In genomic region chr11:75189713-75190370, GRCm38 (mm10) we compare ENCODE assay signal across 7 mouse cellular contexts. TPM values are rescaled to one million over a fixed set of nuclear protein-coding genes. Genes with fewer than 3 reads are reported as not detected.
DNase-seq lines count a peak whose midpoint lies in the region; ATAC-seq and TF ChIP-seq lines count a peak whose summit lies in the region.

No protein-coding gene starts in this region.

- TF ChIP-seq POLR2A in lung, adult 2 months (IDR thresholded peaks at IDR 0.05; ENCODE audit: borderline replicate concordance, extremely low read depth, low read depth, low read length), result no peak

- no peaks in the 10 kb centered on the region for H3K9me3 ChIP-seq in embryonic facial prominence, embryonic 11.5 days (replicated peaks; ENCODE audit: control insufficient read depth, low read length)
- H3K9me3 ChIP-seq in hindbrain, embryonic 15.5 days, result no peaks in the 10 kb centered on the region
- no peaks in the 10 kb centered on the region for H3K9me3 ChIP-seq in midbrain, embryonic 15.5 days

- peak overlapping the region; percentile 87 for H3K4me2 ChIP-seq in embryonic facial prominence, embryonic 11.5 days (ENCODE audit: low read depth, low read length)
- peak overlapping the region; percentile 92 for H3K4me2 ChIP-seq in hindbrain, embryonic 15.5 days
- H3K4me2 ChIP-seq in midbrain, embryonic 15.5 days, result peak overlapping the region; percentile 85

- TF ChIP-seq CTCF in lung, adult 2 months (IDR thresholded peaks at IDR 0.05; ENCODE audit: insufficient read depth, low read length), result no peak

- H3K4me1 ChIP-seq in lung, adult 2 months (ENCODE audit: control insufficient read depth, insufficient read depth, low read length), result peaks cover 4% of the 10 kb centered on the region; the same call in 1 of the 2 replicates
- peaks cover 12% of the 10 kb centered on the region for H3K4me1 ChIP-seq in embryonic facial prominence, embryonic 11.5 days (ENCODE audit: control insufficient read depth, insufficient read depth, low read length)
- peaks cover 39% of the 10 kb centered on the region for H3K4me1 ChIP-seq in hindbrain, embryonic 15.5 days (replicated peaks)
- peaks cover 51% of the 10 kb centered on the region for H3K4me1 ChIP-seq in midbrain, embryonic 15.5 days

- peak; percentile 7; the same call in 1 of the 2 replicates for ATAC-seq in embryonic facial prominence, embryonic 11.5 days (replicated peaks; ENCODE audit: insufficient number of reproducible peaks, low FRiP score, low TSS enrichment, low read depth)
- ATAC-seq in hindbrain, embryonic 15.5 days (ENCODE audit: low FRiP score, low read depth), result peak; percentile 20
- ATAC-seq in midbrain, embryonic 15.5 days (replicated peaks), result peak; percentile 13

- H3K27me3 ChIP-seq in embryonic facial prominence, embryonic 11.5 days (ENCODE audit: control insufficient read depth, insufficient read depth, low read length), result peaks cover 20% of the 10 kb centered on the region
- peaks cover 17% of the 10 kb centered on the region for H3K27me3 ChIP-seq in hindbrain, embryonic 15.5 days
- H3K27me3 ChIP-seq in midbrain, embryonic 15.5 days (replicated peaks), result 0 out of 2 replicates have a peak, but pooled peaks cover 8% of the 10 kb centered on the region

- peak overlapping the region; percentile 71 for H3K9ac ChIP-seq in embryonic facial prominence, embryonic 11.5 days (replicated peaks; ENCODE audit: low read length)
- H3K9ac ChIP-seq in hindbrain, embryonic 15.5 days, result peak overlapping the region; percentile 55
- H3K9ac ChIP-seq in midbrain, embryonic 15.5 days, result peak overlapping the region; percentile 57

- H3K27ac ChIP-seq in embryonic facial prominence, embryonic 11.5 days (replicated peaks; ENCODE audit: low read depth, low read length), result no peak overlapping the region
- no peak overlapping the region for H3K27ac ChIP-seq in hindbrain, embryonic 15.5 days (replicated peaks)
- H3K27ac ChIP-seq in midbrain, embryonic 15.5 days, result no peak overlapping the region

- peak overlapping the region; percentile 82 for H3K4me3 ChIP-seq in lung, adult 2 months (replicated peaks; ENCODE audit: extremely low read depth, low read depth, low read length)
- H3K4me3 ChIP-seq in embryonic facial prominence, embryonic 11.5 days (ENCODE audit: low read depth, low read length), result peak overlapping the region; percentile 84
- peak overlapping the region; percentile 85 for H3K4me3 ChIP-seq in hindbrain, embryonic 15.5 days
- H3K4me3 ChIP-seq in midbrain, embryonic 15.5 days, result peak overlapping the region; percentile 72

- intact Hi-C loops in left cerebral cortex, postnatal 10 days (cut with DNase I), result loop anchor here (10.0 kb wide), 1 partner anchor 265 kb away; the partner anchor contains the start of gene Wdr81

- no peak for DNase-seq in lung, adult 2 months
- DNase-seq in lung, adult 18-20 months, result no peak
- DNase-seq in embryonic facial prominence, embryonic 11.5 days (ENCODE audit: low spot score), result no peak
- no peak for DNase-seq in urinary bladder, postnatal 25 days (ENCODE audit: low spot score)
- no peak for DNase-seq in left cerebral cortex, postnatal 10 days (ENCODE audit: extremely low spot score in 1 of 2, low spot score in 2 of 2)

- no peaks in the 10 kb centered on the region for H3K36me3 ChIP-seq in embryonic facial prominence, embryonic 11.5 days (replicated peaks; ENCODE audit: control insufficient read depth, insufficient read depth, low read depth, low read length)
- no peaks in the 10 kb centered on the region for H3K36me3 ChIP-seq in hindbrain, embryonic 15.5 days
- no peaks in the 10 kb centered on the region for H3K36me3 ChIP-seq in midbrain, embryonic 15.5 days (replicated peaks)

- WGBS in lung, adult 2 months, result 2% methylated on average over 22 of the region's 22 CpGs
- WGBS in embryonic facial prominence, embryonic 11.5 days, result under 1% methylated on average over 22 of the region's 22 CpGs
- under 1% methylated on average over 22 of the region's 22 CpGs for WGBS in hindbrain, embryonic 15.5 days
- WGBS in midbrain, embryonic 15.5 days, result under 1% methylated on average over 22 of the region's 22 CpGs

RNA-seq across cellular contexts. Expression of gene Dph1, which starts 1.2 kb away (rescaled TPM):
- polyA plus RNA-seq in lung, adult 2 months (2012; rRNA removed), result 21.0 and 25.7 TPM in 2 replicates
- 20.0 and 23.2 TPM in 2 replicates for polyA plus RNA-seq in embryonic facial prominence, embryonic 11.5 days (2014; fragmentation: Nextera tagmentation; extraction: Ambion mirVana)
- polyA plus RNA-seq in hindbrain, embryonic 15.5 days (2015; fragmentation: Nextera tagmentation; extraction: Ambion mirVana), result 14.0 and 15.9 TPM in 2 replicates
- 13.1 and 14.0 TPM in 2 replicates for polyA plus RNA-seq in midbrain, embryonic 15.5 days (2015; fragmentation: Nextera tagmentation; extraction: Ambion mirVana)
- 10 to 100 TPM; 14.1 to 15.9 TPM for total RNA-seq in left cerebral cortex, postnatal 10 days (2021)

RNA-seq across cellular contexts. Expression of gene Rtn4rl1, which starts 3.7 kb away (rescaled TPM):
- 11.6 and 12.5 TPM in 2 replicates for polyA plus RNA-seq in lung, adult 2 months (2012; rRNA removed)
- 2.0 and 2.6 TPM in 2 replicates for polyA plus RNA-seq in embryonic facial prominence, embryonic 11.5 days (2014; fragmentation: Nextera tagmentation; extraction: Ambion mirVana)
- 11.7 and 12.6 TPM in 2 replicates for polyA plus RNA-seq in hindbrain, embryonic 15.5 days (2015; fragmentation: Nextera tagmentation; extraction: Ambion mirVana)
- polyA plus RNA-seq in midbrain, embryonic 15.5 days (2015; fragmentation: Nextera tagmentation; extraction: Ambion mirVana), result 15.7 and 18.3 TPM in 2 replicates
- 10 to 100 TPM; 44.8 to 46.9 TPM for total RNA-seq in left cerebral cortex, postnatal 10 days (2021)

RNA-seq across cellular contexts. Expression of gene Ovca2, which starts 11.2 kb away (rescaled TPM):
- polyA plus RNA-seq in lung, adult 2 months (2012; rRNA removed), result 15.3 and 21.1 TPM in 2 replicates
- 37.3 and 37.5 TPM in 2 replicates for polyA plus RNA-seq in embryonic facial prominence, embryonic 11.5 days (2014; fragmentation: Nextera tagmentation; extraction: Ambion mirVana)
- polyA plus RNA-seq in hindbrain, embryonic 15.5 days (2015; fragmentation: Nextera tagmentation; extraction: Ambion mirVana), result 14.3 and 14.8 TPM in 2 replicates
- polyA plus RNA-seq in midbrain, embryonic 15.5 days (2015; fragmentation: Nextera tagmentation; extraction: Ambion mirVana), result 15.4 and 18.3 TPM in 2 replicates
- 10 to 100 TPM in 1 of 2 experiments, 1 to 10 TPM in 1; 9.2 to 11.3 TPM for total RNA-seq in left cerebral cortex, postnatal 10 days (2021)

RNA-seq across cellular contexts. Expression of gene Hic1, which starts 20.5 kb away (rescaled TPM):
- 21.4 and 33.8 TPM in 2 replicates for polyA plus RNA-seq in lung, adult 2 months (2012; rRNA removed)
- 3.2 and 3.6 TPM in 2 replicates for polyA plus RNA-seq in embryonic facial prominence, embryonic 11.5 days (2014; fragmentation: Nextera tagmentation; extraction: Ambion mirVana)
- polyA plus RNA-seq in hindbrain, embryonic 15.5 days (2015; fragmentation: Nextera tagmentation; extraction: Ambion mirVana), result 4.2 and 4.8 TPM in 2 replicates
- polyA plus RNA-seq in midbrain, embryonic 15.5 days (2015; fragmentation: Nextera tagmentation; extraction: Ambion mirVana), result 2.8 and 3.2 TPM in 2 replicates
- 1 to 10 TPM; 3.9 to 5.3 TPM for total RNA-seq in left cerebral cortex, postnatal 10 days (2021)
